Mouse (Mus musculus): Measurements from ENCODE around the gene Faap100.

DNA sequence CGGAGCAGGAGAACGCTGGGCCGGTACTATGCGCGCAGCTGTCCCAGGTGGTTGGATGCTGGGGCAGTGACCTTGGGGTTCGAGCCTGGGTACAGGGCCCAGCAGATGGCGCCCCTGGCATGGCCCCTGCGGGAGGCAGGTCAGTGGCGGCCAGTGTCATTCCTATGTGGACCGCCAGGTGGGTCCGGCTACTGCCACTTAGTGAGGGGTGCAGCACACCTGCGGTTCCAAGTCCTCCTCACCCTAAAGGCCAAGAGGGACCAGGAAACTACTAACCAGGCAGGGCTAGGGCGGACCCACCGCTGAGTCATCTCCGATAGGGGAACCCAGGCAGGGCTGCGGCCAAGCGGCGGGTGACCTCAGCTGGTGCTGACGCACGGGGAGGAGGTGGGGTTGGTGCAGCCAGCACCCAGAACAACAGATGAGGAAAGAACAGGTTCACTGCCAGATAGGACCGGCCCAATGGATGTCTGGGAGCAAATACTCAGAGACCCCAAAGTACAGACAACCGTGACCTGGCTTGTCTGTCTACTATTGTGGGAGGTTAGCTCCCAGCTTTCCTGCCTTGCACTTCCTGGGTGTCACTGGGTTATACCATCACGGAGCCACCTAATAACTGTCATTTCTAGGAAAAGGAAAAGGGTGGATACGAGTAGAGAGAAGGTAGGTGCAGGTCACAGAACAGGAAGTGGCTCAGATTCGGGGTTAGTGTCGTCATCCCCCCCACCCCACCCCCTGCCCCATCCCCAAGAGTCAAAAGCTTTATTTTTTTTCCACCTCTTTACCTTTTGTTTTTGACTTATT, 24.9 kb downstream of the Faap100 start:
- TF ChIP-seq GATA1 (IDR thresholded peaks at IDR 0.05; ENCODE audit: low read length) (peak; percentile 27; the same call in 1 of the 2 replicates), TAL1 (IDR thresholded peaks at IDR 0.05; ENCODE audit: low read length) (no peak)

Measured in erythroblast, embryonic 14.5 days (primary cell).